Mouse (Mus musculus) hindbrain, embryonic 13.5 days (tissue): ENCODE measurements around the gene Rab10. TPM values are rescaled to one million over a fixed set of nuclear protein-coding genes. Genes with fewer than 3 reads are reported as not detected.
"Not testable (repeated sequence)": the region's sequence is repeated elsewhere in the genome, so short reads cannot be mapped to it uniquely, and the experiment has no call there.

Source experiments
- ATAC-seq: fragments of 200-750 bp; cut with Nextera tagmentation; 2 replicates; pipeline ENCODE4 v1.8.0; 2017; ENCODE audit warnings: moderate TSS enrichment; ENCODE audit not compliant: low FRiP score
- H3K27ac ChIP-seq: fragments of 300-500 bp; sonication (generic); 2 replicates; pipeline ENCODE4 v1.5.1; 2015; ENCODE audit warnings: inconsistent platforms, mild to moderate bottlenecking, moderate library complexity
- H3K27me3 ChIP-seq: fragments of 300-500 bp; sonication (generic); 2 replicates; pipeline ENCODE4 v1.6.1; 2015; ENCODE audit warnings: mild to moderate bottlenecking, inconsistent platforms
- H3K36me3 ChIP-seq: fragments of 300-500 bp; sonication (generic); 2 replicates; pipeline ENCODE4 v1.6.1; 2015; ENCODE audit warnings: mild to moderate bottlenecking, inconsistent platforms
- H3K4me1 ChIP-seq: fragments of 300-500 bp; sonication (generic); replicated peaks from 2 replicates; pipeline ENCODE4 v1.6.1; 2015; ENCODE audit warnings: inconsistent platforms
- H3K4me2 ChIP-seq: fragments of 300-500 bp; sonication (generic); 2 replicates; pipeline ENCODE4 v1.6.1; 2015; ENCODE audit warnings: inconsistent platforms, mild to moderate bottlenecking, moderate library complexity
- H3K4me3 ChIP-seq: fragments of 300-500 bp; sonication (generic); 2 replicates; pipeline ENCODE4 v1.5.1; 2015; ENCODE audit warnings: mild to moderate bottlenecking, inconsistent platforms
- H3K9ac ChIP-seq: fragments of 300-500 bp; sonication (generic); 2 replicates; pipeline ENCODE4 v1.6.1; 2015; ENCODE audit warnings: mild to moderate bottlenecking, inconsistent platforms
- H3K9me3 ChIP-seq: fragments of 300-500 bp; sonication (generic); 2 replicates; pipeline ENCODE4 v1.6.1; 2016; ENCODE audit warnings: inconsistent platforms
- WGBS: fragments of 180-500 bp; shearing (Covaris S2); methylation state at CpG from one replicate; pipeline ENCODE4 v1.1.7; 2015; 5-methylcytosine and 5-hydroxymethylcytosine counted together
- polyA plus RNA-seq: library from polyadenylated mRNA; unstranded; fragments of >200 nt; fragmentation: Nextera tagmentation; extraction: Ambion mirVana; gene quantifications from 2 replicates; pipeline ENCODE4 v1.2.1, GENCODE M21; 2015

Gene Rab10
- polyA plus RNA-seq, 1 experiment from 2014 or later, result 138 TPM

- H3K4me3 ChIP-seq, result no peak overlapping the region
- H3K27ac ChIP-seq, result no peak overlapping the region
- no peak overlapping the region for H3K4me2 ChIP-seq
- ATAC-seq, result no peak
- H3K9ac ChIP-seq, result no peak overlapping the region
- H3K9me3 ChIP-seq, result no peaks in the 10 kb centered on the region
- no peaks in the 10 kb centered on the region for H3K4me1 ChIP-seq
- 82% methylated on average over 6 of the region's 6 CpGs for WGBS
- H3K36me3 ChIP-seq, result no peaks in the 10 kb centered on the region
- no peaks in the 10 kb centered on the region for H3K27me3 ChIP-seq
Observed at GRCm38 (mm10) chr12:3323241-3323640, 13.5 kb upstream of the Rab10 start.

DNA sequence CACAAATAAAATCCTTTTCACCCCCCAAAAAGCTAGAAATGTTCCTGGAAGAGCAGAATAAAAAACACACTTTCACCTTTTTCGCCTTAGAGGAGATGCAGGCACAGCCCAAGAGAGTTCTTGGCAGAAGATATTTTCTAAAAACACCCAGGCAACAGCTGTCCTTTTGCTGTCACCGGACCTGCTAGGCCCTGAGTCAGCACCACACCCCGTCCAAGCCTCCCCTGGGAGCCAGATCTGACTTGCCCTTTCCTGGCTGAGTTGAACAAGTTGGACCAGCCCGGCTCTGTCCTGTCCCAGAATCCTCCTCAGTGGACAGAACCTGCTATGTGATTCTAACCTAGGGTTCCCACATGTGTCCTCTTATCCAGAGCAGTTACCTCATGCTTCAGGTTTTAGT lies 9.6 kb upstream of the Rab10 start:
- whole genome bisulfite sequencing, result 74% methylated on average over 4 of the region's 4 CpGs
- H3K4me3 ChIP-seq, result no peak overlapping the region
- no peak overlapping the region for H3K27ac ChIP-seq
- no peak overlapping the region for H3K4me2 ChIP-seq
- no peak for ATAC-seq
- H3K4me1 ChIP-seq, result no peaks in the 10 kb centered on the region
- no peaks in the 10 kb centered on the region for H3K36me3 ChIP-seq
- H3K9me3 ChIP-seq, result no peaks in the 10 kb centered on the region
- no peak overlapping the region for H3K9ac ChIP-seq
- H3K27me3 ChIP-seq, result no peaks in the 10 kb centered on the region

- Histone ChIP-seq H3K4me3 (no peak overlapping the region), H3K9ac (no peak overlapping the region), H3K36me3 (no peaks in the 10 kb centered on the region), H3K9me3 (no peaks in the 10 kb centered on the region), H3K27me3 (no peaks in the 10 kb centered on the region), H3K4me2 (no peak overlapping the region), H3K4me1 (no peaks in the 10 kb centered on the region), H3K27ac (no peak overlapping the region)
- no peak for ATAC-seq
- WGBS, result 74% methylated on average over 3 of the region's 3 CpGs
Observed at GRCm38 (mm10) chr12:3316937-3317336, 7.2 kb upstream of the Rab10 start.

- Histone ChIP-seq H3K4me1 (no peaks in the 10 kb centered on the region; the same call in 1 of the 2 replicates), H3K9me3 (no peaks in the 10 kb centered on the region), H3K9ac (no peak overlapping the region), H3K27ac (no peak overlapping the region), H3K4me3 (no peak overlapping the region), H3K27me3 (no peaks in the 10 kb centered on the region), H3K36me3 (no peaks in the 10 kb centered on the region), H3K4me2 (no peak overlapping the region)
- WGBS, result 63% methylated on average over 2 of the region's 2 CpGs
- no peak for ATAC-seq
Observed at GRCm38 (mm10) chr12:3316083-3316482, 6.3 kb upstream of the Rab10 start.

GRCm38 (mm10) chr12:3312886-3313285 lies 3.1 kb upstream of the Rab10 start:
- no peak overlapping the region for H3K4me2 ChIP-seq
- H3K4me3 ChIP-seq, result no peak overlapping the region
- no peak for ATAC-seq
- whole genome bisulfite sequencing, result 82% methylated on average over 3 of the region's 3 CpGs
- no peak overlapping the region for H3K9ac ChIP-seq
- no peaks in the 10 kb centered on the region for H3K36me3 ChIP-seq
- H3K27me3 ChIP-seq, result no peaks in the 10 kb centered on the region
- no peaks in the 10 kb centered on the region for H3K9me3 ChIP-seq
- H3K4me1 ChIP-seq, result peaks cover 8% of the 10 kb centered on the region
- no peak overlapping the region for H3K27ac ChIP-seq

- no peaks in the 10 kb centered on the region for H3K36me3 ChIP-seq
- H3K4me2 ChIP-seq, result peak overlapping the region; percentile 80
- peaks cover 25% of the 10 kb centered on the region for H3K4me1 ChIP-seq
- peak overlapping the region; percentile 88 for H3K4me3 ChIP-seq
- H3K27ac ChIP-seq, result peak overlapping the region; percentile 86
- H3K9me3 ChIP-seq, result no peaks in the 10 kb centered on the region
- no peaks in the 10 kb centered on the region for H3K27me3 ChIP-seq
- 4% methylated on average over 15 of the region's 15 CpGs for WGBS
- H3K9ac ChIP-seq, result peak overlapping the region; percentile 78
- ATAC-seq, result no peak
Observed at GRCm38 (mm10) chr12:3310321-3310692, 538 bp upstream of the Rab10 start.

DNA sequence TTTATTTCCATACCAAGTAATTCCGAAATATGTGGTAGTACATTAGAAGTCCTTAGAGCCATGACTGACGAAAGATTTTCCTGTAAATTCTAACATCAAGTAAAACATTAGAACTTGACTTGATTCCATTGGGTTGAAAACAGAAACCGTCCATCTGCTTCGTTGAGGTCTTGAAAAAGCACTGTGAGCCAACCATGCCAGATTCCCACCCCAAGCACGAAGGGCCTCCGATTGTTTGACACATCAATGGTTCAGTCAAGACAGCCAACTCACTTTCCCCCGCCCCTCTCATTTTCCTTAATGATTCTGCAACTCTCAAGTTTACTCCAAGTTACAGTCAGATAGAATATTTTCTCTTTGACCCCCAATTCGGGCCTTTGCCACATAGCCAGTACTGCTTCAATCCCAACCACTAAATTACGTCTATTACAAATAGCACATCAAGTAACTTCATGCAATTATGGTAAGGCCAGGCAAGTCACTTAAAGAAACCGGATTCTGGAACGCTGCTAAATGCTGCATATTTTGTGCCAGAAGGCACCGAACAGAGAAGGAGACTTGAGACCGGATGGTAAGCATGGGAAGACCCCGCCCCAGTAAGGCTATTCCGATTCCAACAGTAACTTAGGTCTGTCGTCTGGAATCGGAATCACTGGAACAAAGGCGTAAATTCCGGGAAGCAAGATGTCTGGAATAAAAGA lies 1.1 kb downstream of the Rab10 start:
- peaks cover 25% of the 10 kb centered on the region for H3K4me1 ChIP-seq
- H3K9me3 ChIP-seq, result no peaks in the 10 kb centered on the region; the same call in 1 of the 2 replicates
- 4% methylated on average over 19 of the region's 19 CpGs for WGBS
- H3K4me3 ChIP-seq, result peak overlapping the region; percentile 88
- no peaks in the 10 kb centered on the region for H3K36me3 ChIP-seq
- ATAC-seq, result 0 out of 2 replicates have a peak, but pooled peaks have one; percentile 0
- peak overlapping the region; percentile 96 for H3K27ac ChIP-seq
- no peaks in the 10 kb centered on the region for H3K27me3 ChIP-seq
- H3K4me2 ChIP-seq, result peak overlapping the region; percentile 86
- H3K9ac ChIP-seq, result peak overlapping the region; percentile 92

GRCm38 (mm10) chr12:3307587-3307986 lies 2.2 kb downstream of the Rab10 start:
- no peak for ATAC-seq
- Histone ChIP-seq H3K27ac (no peak overlapping the region), H3K9ac (peak overlapping the region; percentile 92), H3K4me3 (peak overlapping the region; percentile 88), H3K27me3 (no peaks in the 10 kb centered on the region), H3K9me3 (no peaks in the 10 kb centered on the region; the same call in 1 of the 2 replicates), H3K4me1 (peaks cover 25% of the 10 kb centered on the region), H3K36me3 (no peaks in the 10 kb centered on the region), H3K4me2 (peak overlapping the region; percentile 86)
- WGBS, result 55% methylated on average over 6 of the region's 6 CpGs

GRCm38 (mm10) chr12:3305238-3305637 lies 4.5 kb downstream of the Rab10 start:
- no peak for ATAC-seq
- Histone ChIP-seq H3K27me3 (no peaks in the 10 kb centered on the region), H3K36me3 (0 out of 2 replicates have a peak, but pooled peaks cover 2% of the 10 kb centered on the region), H3K27ac (no peak overlapping the region), H3K9ac (no peak overlapping the region), H3K9me3 (peaks cover 7% of the 10 kb centered on the region), H3K4me3 (no peak overlapping the region), H3K4me2 (no peak overlapping the region), H3K4me1 (peaks cover 20% of the 10 kb centered on the region)
- 92% methylated on average over 2 of the region's 2 CpGs for WGBS

- 96% methylated on average over 6 of the region's 6 CpGs for WGBS
- peaks cover 20% of the 10 kb centered on the region for H3K9me3 ChIP-seq
- not testable (repeated sequence) for H3K4me1 ChIP-seq, H3K9ac ChIP-seq, H3K4me3 ChIP-seq, H3K27ac ChIP-seq, H3K36me3 ChIP-seq, ATAC-seq, H3K4me2 ChIP-seq, H3K27me3 ChIP-seq
Observed at GRCm38 (mm10) chr12:3297622-3298021, 12.1 kb downstream of the Rab10 start.

DNA sequence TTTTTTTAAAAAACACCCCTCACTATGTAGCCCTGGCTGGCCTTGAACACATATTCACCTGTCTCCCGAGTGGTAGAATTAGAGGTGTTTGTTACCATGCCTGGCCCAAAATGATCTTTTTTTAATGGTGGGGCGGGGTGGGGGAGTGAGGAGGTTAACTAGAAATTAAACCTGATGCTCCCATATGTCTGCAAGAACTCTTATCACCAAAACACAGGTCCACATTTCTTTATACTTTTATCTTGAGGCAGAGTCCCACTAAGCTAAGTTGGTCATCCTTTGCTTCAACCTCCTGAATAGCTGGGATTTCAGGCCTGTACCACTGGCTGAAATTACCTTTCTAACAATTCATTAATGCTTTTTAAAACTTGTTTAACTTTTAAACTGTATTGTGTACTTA lies 13.7 kb downstream of the Rab10 start:
- Histone ChIP-seq H3K4me1 (no peaks in the 10 kb centered on the region), H3K27ac (no peak overlapping the region), H3K4me2 (no peak overlapping the region), H3K36me3 (peaks cover 10% of the 10 kb centered on the region), H3K9me3 (peaks cover 22% of the 10 kb centered on the region), H3K9ac (no peak overlapping the region), H3K4me3 (no peak overlapping the region), H3K27me3 (no peaks in the 10 kb centered on the region)
- no peak for ATAC-seq
- 93% methylated on average over 2 of the region's 2 CpGs for WGBS

- Histone ChIP-seq H3K4me1 (no peaks in the 10 kb centered on the region), H3K4me3 (no peak overlapping the region), H3K36me3 (peaks cover 11% of the 10 kb centered on the region), H3K9me3 (peaks cover 14% of the 10 kb centered on the region; the same call in 1 of the 2 replicates), H3K27ac (no peak overlapping the region), H3K4me2 (no peak overlapping the region), H3K27me3 (no peaks in the 10 kb centered on the region), H3K9ac (no peak overlapping the region)
- WGBS, result 97% methylated on average over 1 of the region's 1 CpGs
- ATAC-seq, result no peak
Observed at GRCm38 (mm10) chr12:3291849-3292248, 17.9 kb downstream of the Rab10 start.

- Histone ChIP-seq H3K36me3 (peaks cover 11% of the 10 kb centered on the region), H3K27me3 (no peaks in the 10 kb centered on the region), H3K4me3 (no peak overlapping the region), H3K9me3 (peaks cover 14% of the 10 kb centered on the region; the same call in 1 of the 2 replicates), H3K9ac (no peak overlapping the region), H3K27ac (no peak overlapping the region), H3K4me2 (no peak overlapping the region), H3K4me1 (no peaks in the 10 kb centered on the region)
- no peak for ATAC-seq
- 97% methylated on average over 4 of the region's 4 CpGs for WGBS
Observed at GRCm38 (mm10) chr12:3291038-3291437, 18.7 kb downstream of the Rab10 start.
